Mouse (Mus musculus): ENCODE measurements around the gene Map3k9.

The Map3k9 gene

GRCm38 (mm10) chr12:81787262-81787661 is 6.3 kb upstream of the Map3k9 start:
- in situ Hi-C loops (cut with MboI, MseI), result loop anchor here in 1 of 2 experiments (5.0 kb wide), 1 partner anchor 300 kb away; the partner anchor contains the start of gene Cox16

GRCm38 (mm10) chr12:81783301-81783700 is 2.3 kb upstream of the Map3k9 start:
- in situ Hi-C loops (cut with MboI, MseI), result no loop called here

DNA sequence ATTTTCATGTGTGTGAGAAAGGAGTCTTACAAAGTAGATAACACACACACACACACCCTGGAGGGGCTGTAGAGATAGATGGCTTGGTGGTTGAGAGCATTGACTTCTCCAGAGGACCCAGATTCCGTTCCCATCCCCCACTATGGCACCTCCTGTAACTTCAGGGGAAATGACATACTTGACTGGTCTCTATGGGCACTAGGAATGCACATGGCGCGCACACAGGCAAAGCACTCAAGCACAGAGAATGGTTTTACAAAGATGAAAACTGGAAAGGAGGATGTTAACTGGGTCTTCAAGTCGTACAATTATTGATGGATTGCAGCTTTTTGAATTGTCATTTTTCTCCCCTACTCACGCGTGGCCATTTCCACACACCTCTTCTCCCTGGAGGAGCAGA is 1.6 kb upstream of the Map3k9 start:
- in situ Hi-C loops (cut with MboI, MseI), result no loop called here

DNA sequence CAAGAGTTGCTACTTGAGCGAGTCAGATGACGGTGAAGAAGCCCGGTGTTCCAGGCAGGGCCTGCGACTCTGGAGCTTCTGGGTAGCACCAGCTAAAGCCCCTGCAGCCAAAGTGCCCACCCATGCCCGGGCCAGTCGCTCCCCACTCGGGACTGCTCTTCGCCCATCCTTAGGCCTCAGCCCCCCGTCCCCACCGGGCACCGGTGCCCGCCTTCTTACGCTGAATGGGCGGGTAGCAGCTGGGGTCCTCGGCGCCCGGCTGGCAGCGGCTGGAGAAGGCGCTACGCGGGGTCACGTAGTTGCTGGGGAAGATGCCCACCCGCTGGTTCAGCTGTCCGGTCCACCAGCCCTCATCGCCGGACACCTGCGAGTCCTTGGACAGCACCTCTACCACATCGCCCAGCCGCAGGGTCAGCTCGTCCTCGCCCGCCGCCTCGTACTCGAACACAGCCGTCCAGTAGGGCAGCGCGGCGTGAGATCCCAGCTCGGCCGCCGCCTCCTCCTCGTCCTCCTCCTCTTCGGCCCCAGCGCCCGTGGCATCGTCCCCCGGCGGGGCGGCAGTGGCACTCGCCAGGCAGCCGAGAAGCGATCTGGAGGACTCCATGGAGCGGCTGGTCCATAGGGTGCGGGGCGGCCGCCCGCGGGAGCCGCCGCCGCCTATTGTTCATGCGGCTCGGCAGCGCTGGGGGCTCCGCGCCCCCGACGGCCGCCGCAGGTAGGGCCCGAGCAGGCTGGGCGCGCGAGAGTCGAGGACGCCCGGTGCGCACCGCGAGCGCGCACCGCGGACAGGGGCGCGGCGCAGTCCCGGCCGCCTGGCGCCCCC is 493 bp downstream of the Map3k9 start:
- in situ Hi-C loops (cut with MboI, MseI), result no loop called here

DNA sequence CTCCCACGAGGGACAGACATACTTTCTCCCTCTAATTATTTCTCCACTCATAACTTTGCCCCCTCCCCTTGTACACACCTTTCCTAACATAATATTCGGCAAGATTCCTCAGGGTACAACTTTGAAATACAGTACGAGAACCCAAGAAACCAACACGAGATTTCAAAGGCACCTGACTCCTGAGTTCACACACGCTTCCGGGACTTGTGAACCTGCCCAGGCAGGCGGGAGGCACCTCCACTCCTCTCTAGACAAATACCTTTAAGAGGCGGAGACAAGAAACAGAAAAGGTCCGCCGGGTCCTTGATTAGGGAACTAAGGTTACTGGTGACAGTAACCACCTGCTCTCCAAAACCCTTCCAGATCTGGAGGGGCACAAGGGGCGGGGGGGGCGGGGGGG is 1.1 kb downstream of the Map3k9 start:
- in situ Hi-C loops (cut with MboI, MseI), result loop anchor here in 1 of 2 experiments (5.0 kb wide), 1 partner anchor 163 kb away; no protein-coding TSS in a partner anchor

GRCm38 (mm10) chr12:81776191-81776590 is 4.8 kb downstream of the Map3k9 start:
- in situ Hi-C loops (cut with MboI, MseI), result loop anchor here in 1 of 2 experiments (5.0 kb wide), 1 partner anchor 159 kb away; no protein-coding TSS in a partner anchor

GRCm38 (mm10) chr12:81775641-81776040 is 5.3 kb downstream of the Map3k9 start:
- in situ Hi-C loops (cut with MboI, MseI), result loop anchor here in 1 of 2 experiments (5.0 kb wide), 1 partner anchor 158 kb away; no protein-coding TSS in a partner anchor

- in situ Hi-C loops (cut with MboI, MseI), result no loop called here
These were observed 6.8 kb downstream of the Map3k9 start for GRCm38 (mm10) chr12:81774186-81774585.

GRCm38 (mm10) chr12:81769458-81769857 is 11.5 kb downstream of the Map3k9 start:
- in situ Hi-C loops (cut with MboI, MseI), result no loop called here

GRCm38 (mm10) chr12:81765386-81765785 is 15.6 kb downstream of the Map3k9 start:
- in situ Hi-C loops (cut with MboI, MseI), result no loop called here

DNA sequence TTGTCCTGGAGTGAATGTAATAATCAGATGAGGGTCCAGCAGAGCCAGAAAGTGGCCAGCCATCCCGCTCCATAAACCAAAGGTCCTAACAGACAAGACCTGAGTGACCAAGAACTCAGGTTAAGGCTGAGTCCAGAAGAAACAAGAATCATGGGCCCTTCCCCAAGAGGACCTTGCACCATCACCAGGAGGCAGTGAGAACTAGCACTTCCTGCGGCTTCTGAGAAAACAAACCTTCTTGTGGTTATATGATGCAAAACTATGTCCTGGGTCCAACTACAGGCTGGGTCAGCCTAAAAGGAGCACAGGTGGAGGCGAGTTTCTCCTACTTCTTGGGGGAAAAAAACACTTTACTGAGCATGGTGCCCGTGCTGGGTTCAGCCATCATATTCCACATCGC is 16.6 kb downstream of the Map3k9 start:
- in situ Hi-C loops (cut with MboI, MseI), result no loop called here

DNA sequence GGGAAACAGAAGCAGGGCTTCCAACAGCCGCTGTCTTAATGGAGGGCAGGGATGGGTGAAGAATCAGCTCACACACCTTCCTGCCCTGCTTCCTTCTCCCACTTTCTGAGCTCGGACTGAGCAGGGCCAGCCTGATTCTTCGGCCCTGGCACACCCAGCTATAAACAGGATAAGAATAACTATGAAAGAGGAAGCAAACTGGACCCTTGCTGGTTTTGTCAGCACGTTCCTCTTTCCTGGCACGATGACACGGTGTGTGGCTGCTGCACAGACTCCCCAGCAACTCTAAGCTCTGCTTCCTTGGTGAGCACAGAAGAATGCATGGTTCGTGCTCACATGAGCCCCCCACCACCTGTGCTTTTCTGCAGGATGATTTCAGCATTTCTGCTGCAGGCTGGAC is 26.3 kb downstream of the Map3k9 start:
- in situ Hi-C loops (cut with MboI, MseI), result no loop called here

- in situ Hi-C loops (cut with MboI, MseI), result no loop called here
These were observed 29.9 kb downstream of the Map3k9 start for GRCm38 (mm10) chr12:81751116-81751515.

GRCm38 (mm10) chr12:81748918-81749317 is 32.1 kb downstream of the Map3k9 start:
- in situ Hi-C loops (cut with MboI, MseI), result no loop called here

- in situ Hi-C loops (cut with MboI, MseI), result no loop called here
These were observed 32.9 kb downstream of the Map3k9 start for GRCm38 (mm10) chr12:81748021-81748576.

- in situ Hi-C loops (cut with MboI, MseI), result no loop called here
These were observed 34.5 kb downstream of the Map3k9 start for GRCm38 (mm10) chr12:81746400-81747024.

DNA sequence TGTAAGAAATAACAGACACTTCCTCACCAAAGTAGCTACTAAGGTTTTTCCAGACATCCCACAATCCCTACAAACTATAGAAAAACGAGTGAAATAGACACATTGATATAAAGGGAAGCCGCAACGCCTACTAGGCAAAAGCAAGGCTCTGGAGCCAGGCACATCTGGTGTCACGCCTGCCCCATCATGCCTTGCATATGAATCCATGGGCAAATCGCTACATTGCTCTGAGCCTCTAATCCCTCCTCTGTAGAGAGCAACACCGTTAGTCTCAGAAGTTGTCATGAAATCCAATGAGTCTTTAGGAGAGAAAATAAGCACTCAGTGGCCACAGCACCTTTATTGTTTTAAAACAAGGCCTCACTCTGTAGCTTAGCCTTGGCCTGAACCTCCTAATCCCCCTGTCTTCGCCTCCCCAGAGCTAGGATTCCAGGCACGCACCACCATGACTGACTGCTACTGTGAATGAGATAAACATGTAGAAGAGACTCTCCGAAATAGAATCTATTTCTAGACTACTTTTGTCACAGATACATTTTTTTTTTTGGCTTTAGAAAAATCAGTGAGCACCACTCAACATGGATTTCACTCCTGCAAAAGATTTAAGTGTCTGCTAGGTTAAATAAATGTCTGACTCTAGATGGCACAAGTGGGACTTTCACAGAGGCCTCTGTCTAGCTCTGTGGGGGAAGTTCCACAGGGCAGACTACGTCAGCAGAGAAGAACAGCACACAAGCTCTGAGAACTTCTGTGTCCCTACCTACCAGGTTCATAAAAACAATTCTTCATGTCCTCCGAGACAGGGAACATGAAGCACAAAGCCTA is 45.5 kb downstream of the Map3k9 start:
- in situ Hi-C loops (cut with MboI, MseI), result no loop called here

DNA sequence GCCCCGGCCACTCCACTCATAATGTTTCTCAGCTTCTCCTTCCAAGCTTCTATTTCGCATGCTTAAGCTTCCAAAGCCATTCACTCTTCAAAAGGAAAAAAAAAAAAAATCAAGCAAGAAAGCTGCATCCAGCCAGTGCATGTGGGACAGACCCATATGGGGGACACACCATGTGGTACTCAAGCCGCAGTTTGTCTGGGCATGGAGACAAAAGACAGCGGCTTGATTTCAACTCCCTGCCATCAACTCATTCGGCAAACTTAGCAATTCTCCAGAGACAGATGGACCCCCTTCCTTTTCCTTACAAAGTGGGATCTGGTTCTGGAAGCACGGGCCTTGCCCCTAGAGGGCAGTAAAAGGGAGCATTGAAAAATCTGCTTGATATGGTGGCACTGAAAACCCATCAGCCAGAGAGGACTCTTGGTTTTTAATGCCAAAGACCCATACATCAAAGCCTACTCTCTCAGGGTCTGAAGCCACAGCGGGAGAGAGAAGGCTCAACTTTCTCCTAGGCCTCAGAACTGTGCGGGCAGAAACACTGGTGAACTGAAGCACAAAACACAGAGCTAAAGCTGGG is 54.6 kb downstream of the Map3k9 start:
- in situ Hi-C loops (cut with MboI, MseI), result no loop called here

GRCm38 (mm10) chr12:81724776-81725175 is 56.2 kb downstream of the Map3k9 start:
- in situ Hi-C loops (cut with MboI, MseI), result loop anchor here in 1 of 2 experiments (25.0 kb wide), 1 partner anchor 1112 kb away; no protein-coding TSS in a partner anchor

- in situ Hi-C loops (cut with MboI, MseI), result loop anchor here in 1 of 2 experiments (25.0 kb wide), 1 partner anchor 1111 kb away; no protein-coding TSS in a partner anchor
These were observed 57.6 kb downstream of the Map3k9 start for GRCm38 (mm10) chr12:81723375-81723774.

- in situ Hi-C loops (cut with MboI, MseI), result loop anchor here in 1 of 2 experiments (10.0 to 25.0 kb wide), 2 partner anchors 865 to 1107 kb away; partner anchors contain the start of gene Rgs6
These were observed 61.3 kb downstream of the Map3k9 start for GRCm38 (mm10) chr12:81719715-81720114.
